Mouse (Mus musculus) monocyte, adult 5-6 weeks (primary cell): ENCODE measurements around the gene 4930583I09Rik. TPM values are rescaled to one million over a fixed set of nuclear protein-coding genes. Genes with fewer than 3 reads are reported as not detected.

Source experiments
- ATAC-seq: fragments of 153-309, 156-312 bp; replicated peaks from 2 replicates; pipeline ENCODE4 v1.8.0; 2017; ENCODE audit warnings: mild to moderate bottlenecking; ENCODE audit not compliant: low TSS enrichment, insufficient number of reproducible peaks, severe bottlenecking, poor library complexity, low FRiP score
- total RNA-seq: library from RNA; stranded (forward); fragments of 200-1000, 200-491, 200-594 nt; gene quantifications from 3 replicates; pipeline ENCODE4 v1.2.3, GENCODE M21; 2017

The 4930583I09Rik gene
- total RNA-seq, 1 experiment from 2014 or later: not detected

- ATAC-seq: no peak
These were observed 31.3 kb downstream of the 4930583I09Rik start for GRCm38 (mm10) chr17:64804375-64805124.

DNA sequence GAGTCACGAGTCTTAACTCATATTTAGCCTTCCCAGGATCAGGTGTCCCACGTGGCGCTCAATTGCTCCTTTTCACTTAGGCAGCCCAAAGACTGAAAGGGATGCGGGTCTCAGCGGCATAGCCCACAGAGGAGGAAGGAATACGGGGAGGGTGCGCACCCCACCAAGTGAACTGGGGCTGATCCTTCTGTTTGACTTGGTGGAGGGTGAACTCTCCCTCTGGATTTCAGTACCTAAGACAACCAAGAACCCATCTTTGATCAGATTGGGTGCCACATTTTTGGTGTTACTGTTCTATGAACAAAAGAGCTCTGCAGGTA, 33.0 kb downstream of the 4930583I09Rik start:
- ATAC-seq: no peak

DNA sequence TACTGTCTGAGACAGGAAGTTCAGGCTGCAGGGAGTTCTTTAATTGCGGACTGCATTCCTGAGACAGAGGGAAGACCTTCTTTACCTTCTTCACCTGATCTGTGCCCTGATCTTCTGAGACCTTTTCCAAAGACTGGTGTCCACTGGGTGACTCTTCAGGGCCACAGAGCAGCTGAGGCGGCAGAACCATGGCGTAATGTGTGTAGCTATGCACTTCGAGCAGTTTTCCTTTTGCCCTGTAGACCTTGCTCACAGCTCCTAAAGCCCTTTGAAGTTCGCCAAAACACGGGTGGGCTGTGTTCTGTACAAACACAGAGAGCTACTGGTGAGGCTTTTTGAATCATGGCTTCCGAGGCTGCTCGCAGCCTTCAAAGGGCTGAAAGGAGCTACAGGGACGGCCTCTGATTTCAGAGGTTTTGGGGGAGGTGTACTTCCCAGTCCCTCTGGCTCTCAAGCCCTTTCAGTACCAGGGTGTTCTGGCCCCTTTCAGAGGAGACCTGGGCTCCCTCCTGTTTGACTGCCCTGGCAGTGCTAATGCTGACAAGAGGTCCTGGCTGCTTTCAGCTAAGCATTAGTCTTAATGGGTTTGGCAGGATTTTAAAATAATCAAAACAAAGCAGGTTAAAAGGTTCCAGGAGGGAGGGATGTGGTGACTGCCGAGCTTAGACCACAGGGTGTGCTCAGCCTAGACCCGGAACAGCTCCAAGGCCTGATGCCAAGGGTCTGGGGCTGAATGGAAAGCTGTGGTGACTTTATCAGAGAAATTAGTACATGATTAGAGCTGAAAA, 33.5 kb downstream of the 4930583I09Rik start:
- no peak for ATAC-seq

DNA sequence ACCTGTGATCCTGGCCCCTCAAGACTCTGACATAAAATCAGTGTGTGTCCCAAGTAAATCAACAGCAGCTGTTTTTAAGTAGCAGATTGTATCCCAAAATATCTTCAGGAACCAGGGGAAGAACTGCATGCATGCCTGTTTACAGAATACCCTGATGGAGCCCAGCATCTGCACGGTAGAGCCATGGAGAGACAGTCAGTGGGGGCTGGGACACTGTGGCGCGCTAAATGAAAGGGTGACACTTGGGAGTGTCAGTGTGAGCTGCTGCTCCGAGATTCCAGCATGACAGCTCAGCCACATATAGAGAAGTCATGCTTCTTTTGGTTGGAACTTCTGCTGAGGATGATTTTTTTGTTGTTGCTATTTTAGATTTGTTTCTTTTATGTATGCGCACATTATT, 43.2 kb downstream of the 4930583I09Rik start:
- no peak for ATAC-seq

GRCm38 (mm10) chr17:64792076-64792475, 43.8 kb downstream of the 4930583I09Rik start:
- ATAC-seq: no peak

DNA sequence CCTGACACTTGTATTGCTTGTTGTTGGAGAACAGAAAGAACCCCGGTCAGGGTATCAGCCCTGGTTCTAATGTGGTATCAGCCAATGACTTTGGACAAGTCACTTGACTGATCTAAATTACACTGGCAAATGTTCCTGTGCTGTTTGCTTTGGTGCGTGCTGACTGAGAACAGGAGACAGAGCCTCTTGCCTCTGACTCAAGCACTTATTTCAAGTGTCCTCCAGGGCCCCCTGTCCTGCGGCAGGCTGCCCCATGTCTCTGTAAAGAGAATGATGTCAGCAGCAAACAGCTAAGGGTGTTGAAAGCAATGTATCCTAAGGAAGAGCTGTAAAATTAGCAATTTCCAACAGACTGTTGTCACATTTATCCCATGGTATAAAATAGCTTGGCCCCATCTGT, 46.7 kb downstream of the 4930583I09Rik start:
- ATAC-seq: no peak

GRCm38 (mm10) chr17:64788301-64788700, 47.6 kb downstream of the 4930583I09Rik start:
- ATAC-seq: no peak

DNA sequence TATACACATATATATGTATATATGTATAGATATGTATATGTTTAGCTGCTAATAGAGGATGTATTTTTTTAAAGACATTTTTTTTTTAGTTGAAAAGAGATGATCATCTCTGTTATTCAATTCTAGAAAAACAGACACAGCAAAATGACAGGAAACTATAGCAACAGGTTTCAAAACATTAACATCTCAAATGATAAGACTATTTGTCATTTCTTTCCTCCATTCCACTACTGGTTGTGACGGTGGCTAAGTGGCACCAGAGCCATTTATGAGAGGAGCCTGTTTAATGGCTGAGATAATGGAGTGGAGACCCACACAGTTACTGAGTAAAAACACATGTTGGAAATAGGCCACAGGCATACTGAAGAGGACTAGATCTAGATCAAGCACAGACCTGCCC, 49.9 kb downstream of the 4930583I09Rik start:
- ATAC-seq: no peak

Other genes starting within 250 kb of the 4930583I09Rik start
- 42.0 to 56.6 TPM (median 56.4 TPM) in 3 replicates for gene Man2a1, start 235.3 kb downstream of the 4930583I09Rik start, total RNA-seq